Comparison of ENCODE assay signal across 8 mouse cellular contexts in genomic region chr10:80324120-80325037, GRCm38 (mm10). TPM values are rescaled to one million over a fixed set of nuclear protein-coding genes. Genes with fewer than 3 reads are reported as not detected.
DNase-seq lines count a peak whose midpoint lies in the region; ATAC-seq lines count a peak whose summit lies in the region.

No protein-coding gene starts in this region.

- H3K27me3 ChIP-seq in heart, embryonic 14.5 days (ENCODE audit: control insufficient read depth, insufficient read depth, low read length): peaks cover 5% of the 10 kb centered on the region; the same call in 1 of the 2 replicates
- peaks cover 39% of the 10 kb centered on the region for H3K27me3 ChIP-seq in hindbrain, embryonic 12.5 days
- H3K27me3 ChIP-seq in midbrain, embryonic 12.5 days: peaks cover 44% of the 10 kb centered on the region

- H3K4me3 ChIP-seq in heart, embryonic 14.5 days (ENCODE audit: control insufficient read depth in 1 of 2, insufficient read depth in 1 of 2, low read depth in 1 of 2, low read length in 2 of 2): peak overlapping the region in 1 of 2 experiments; percentile 60; a peak in 1 of 4 replicates
- H3K4me3 ChIP-seq in hindbrain, embryonic 12.5 days: no peak overlapping the region
- H3K4me3 ChIP-seq in midbrain, embryonic 12.5 days: no peak overlapping the region

- peak overlapping the region; percentile 72 for H3K9ac ChIP-seq in heart, embryonic 14.5 days (ENCODE audit: low read length)
- H3K9ac ChIP-seq in hindbrain, embryonic 12.5 days: no peak overlapping the region
- no peak overlapping the region for H3K9ac ChIP-seq in midbrain, embryonic 12.5 days (replicated peaks)

- ATAC-seq in heart, embryonic 14.5 days (ENCODE audit: insufficient number of reproducible peaks, insufficient read depth, low FRiP score, low read depth): no peak
- no peak for ATAC-seq in hindbrain, embryonic 12.5 days (ENCODE audit: low FRiP score)
- no peak for ATAC-seq in midbrain, embryonic 12.5 days (ENCODE audit: low FRiP score, low read depth)

- H3K9me3 ChIP-seq in heart, embryonic 14.5 days (ENCODE audit: control insufficient read depth, low read length): no peaks in the 10 kb centered on the region
- no peaks in the 10 kb centered on the region for H3K9me3 ChIP-seq in hindbrain, embryonic 12.5 days (replicated peaks)
- no peaks in the 10 kb centered on the region for H3K9me3 ChIP-seq in midbrain, embryonic 12.5 days

- intact Hi-C loops in heart, postnatal 25 days (cut with DNase I): no loop called here

- peaks cover 13 to 21% of the 10 kb centered on the region in 2 experiments for H3K4me1 ChIP-seq in heart, embryonic 14.5 days (ENCODE audit: control insufficient read depth in 2 of 2, insufficient read depth in 2 of 2, low read length in 2 of 2)
- peaks cover 27% of the 10 kb centered on the region for H3K4me1 ChIP-seq in hindbrain, embryonic 12.5 days
- H3K4me1 ChIP-seq in midbrain, embryonic 12.5 days: peaks cover 24% of the 10 kb centered on the region

- H3K4me2 ChIP-seq in heart, embryonic 14.5 days (ENCODE audit: low read length): peak overlapping the region; percentile 96
- 0 out of 2 replicates have a peak overlapping the region, but pooled peaks have one; percentile 96 for H3K4me2 ChIP-seq in hindbrain, embryonic 12.5 days (replicated peaks)
- H3K4me2 ChIP-seq in midbrain, embryonic 12.5 days (replicated peaks): peak overlapping the region; percentile 83

- H3K36me3 ChIP-seq in heart, embryonic 14.5 days (ENCODE audit: control insufficient read depth, insufficient read depth, low read length): no peaks in the 10 kb centered on the region
- H3K36me3 ChIP-seq in hindbrain, embryonic 12.5 days: no peaks in the 10 kb centered on the region
- H3K36me3 ChIP-seq in midbrain, embryonic 12.5 days: no peaks in the 10 kb centered on the region

- DNase-seq in heart, postnatal 25 days (ENCODE audit: low spot score): no peak
- DNase-seq in MEL-GATA-1-ER (ENCODE audit: extremely low read depth, low read depth): peak; percentile 77
- DNase-seq in left cerebral cortex, adult 11 months (ENCODE audit: low spot score): no peak
- DNase-seq in spleen, postnatal 4 days (ENCODE audit: low spot score in 2 of 2): no peak
- DNase-seq in spleen, postnatal 14 days (ENCODE audit: low spot score in 2 of 2): no peak

- WGBS in heart, embryonic 14.5 days: 78% methylated on average over 17 of the region's 17 CpGs
- 78% methylated on average over 17 of the region's 17 CpGs for WGBS in hindbrain, embryonic 12.5 days
- 79% methylated on average over 17 of the region's 17 CpGs for WGBS in midbrain, embryonic 12.5 days

- H3K27ac ChIP-seq in heart, embryonic 14.5 days (replicated peaks in 1 of 2; ENCODE audit: control insufficient read depth in 1 of 2, insufficient read depth in 1 of 2, low read depth in 2 of 2, low read length in 2 of 2): no peak overlapping the region
- no peak overlapping the region for H3K27ac ChIP-seq in hindbrain, embryonic 12.5 days
- H3K27ac ChIP-seq in midbrain, embryonic 12.5 days (replicated peaks): no peak overlapping the region

RNA-seq across cellular contexts. Expression of gene 2310011J03Rik, which starts 4.0 kb away (rescaled TPM):
- 28.9 and 30.8 TPM in 2 replicates for polyA plus RNA-seq in heart, embryonic 14.5 days (2014; fragmentation: Nextera tagmentation; extraction: Ambion mirVana)
- total RNA-seq in heart, postnatal 25 days (2021): 10 to 100 TPM; 11.4 to 13.8 TPM
- 38.4 and 39.7 TPM in 2 replicates for polyA plus RNA-seq in hindbrain, embryonic 12.5 days (2016; fragmentation: Nextera tagmentation; extraction: Ambion mirVana)
- polyA plus RNA-seq in midbrain, embryonic 12.5 days (2016; fragmentation: Nextera tagmentation; extraction: Ambion mirVana): 36.2 and 44.5 TPM in 2 replicates

RNA-seq across cellular contexts. Expression of gene Pcsk4, which starts 4.9 kb away (rescaled TPM):
- polyA plus RNA-seq in heart, embryonic 14.5 days (2014; fragmentation: Nextera tagmentation; extraction: Ambion mirVana): 1.4 TPM in 2 replicates
- 1 to 10 TPM; 1.3 to 1.6 TPM for total RNA-seq in heart, postnatal 25 days (2021)
- 2.2 and 2.8 TPM in 2 replicates for polyA plus RNA-seq in hindbrain, embryonic 12.5 days (2016; fragmentation: Nextera tagmentation; extraction: Ambion mirVana)
- 2.4 and 3.7 TPM in 2 replicates for polyA plus RNA-seq in midbrain, embryonic 12.5 days (2016; fragmentation: Nextera tagmentation; extraction: Ambion mirVana)

RNA-seq across cellular contexts. Expression of gene Reep6, which starts 5.4 kb away (rescaled TPM):
- polyA plus RNA-seq in heart, embryonic 14.5 days (2014; fragmentation: Nextera tagmentation; extraction: Ambion mirVana): 1.4 and 1.6 TPM in 2 replicates
- 1 to 10 TPM; 1.9 to 2.1 TPM for total RNA-seq in heart, postnatal 25 days (2021)
- 3.2 and 4.1 TPM in 2 replicates for polyA plus RNA-seq in hindbrain, embryonic 12.5 days (2016; fragmentation: Nextera tagmentation; extraction: Ambion mirVana)
- polyA plus RNA-seq in midbrain, embryonic 12.5 days (2016; fragmentation: Nextera tagmentation; extraction: Ambion mirVana): 3.1 and 4.3 TPM in 2 replicates

RNA-seq across cellular contexts. Expression of gene Adamtsl5, which starts 23.8 kb away (rescaled TPM):
- 6.8 and 7.8 TPM in 2 replicates for polyA plus RNA-seq in heart, embryonic 14.5 days (2014; fragmentation: Nextera tagmentation; extraction: Ambion mirVana)
- total RNA-seq in heart, postnatal 25 days (2021): 10 to 100 TPM; 68.4 to 71.7 TPM
- 0.38 and 0.77 TPM in 2 replicates for polyA plus RNA-seq in hindbrain, embryonic 12.5 days (2016; fragmentation: Nextera tagmentation; extraction: Ambion mirVana)
- polyA plus RNA-seq in midbrain, embryonic 12.5 days (2016; fragmentation: Nextera tagmentation; extraction: Ambion mirVana): 0.38 and 0.79 TPM in 2 replicates

RNA-seq across cellular contexts. Expression of gene Apc2, which starts 28.6 kb away (rescaled TPM):
- 0.78 and 1.4 TPM in 2 replicates for polyA plus RNA-seq in heart, embryonic 14.5 days (2014; fragmentation: Nextera tagmentation; extraction: Ambion mirVana)
- 1 to 10 TPM; 3.4 to 4.0 TPM for total RNA-seq in heart, postnatal 25 days (2021)
- polyA plus RNA-seq in hindbrain, embryonic 12.5 days (2016; fragmentation: Nextera tagmentation; extraction: Ambion mirVana): 170 and 191 TPM in 2 replicates
- 181 and 193 TPM in 2 replicates for polyA plus RNA-seq in midbrain, embryonic 12.5 days (2016; fragmentation: Nextera tagmentation; extraction: Ambion mirVana)
